In genomic region chr17:43675228-43675627, GRCm38 (mm10) we compare ENCODE assay signal across 12 mouse cellular contexts. TPM values are rescaled to one million over a fixed set of nuclear protein-coding genes. Genes with fewer than 3 reads are reported as not detected.
DNase-seq lines count a peak whose midpoint lies in the region; ATAC-seq lines count a peak whose summit lies in the region.
"Had no signal": no experiment of that assay in that cellular context is flagged by ENCODE, and none has a peak within 500 bp of the region (broad histone marks: within the 10 kb centered on the region; RNA-seq: fewer than 3 reads in every experiment).

No protein-coding gene starts in this region.

- no peak overlapping the region for H3K9ac ChIP-seq in kidney, embryonic 14.5 days (ENCODE audit: low read depth, low read length)
- H3K9ac ChIP-seq in heart, embryonic 14.5 days (ENCODE audit: low read length) = no peak overlapping the region
- H3K9ac ChIP-seq in lung, embryonic 15.5 days = no peak overlapping the region
- H3K9ac ChIP-seq: liver, embryonic 13.5 days had no signal

- no peak for ATAC-seq in kidney, embryonic 14.5 days (ENCODE audit: low FRiP score, low TSS enrichment)
- ATAC-seq in heart, embryonic 14.5 days (ENCODE audit: insufficient number of reproducible peaks, insufficient read depth, low FRiP score, low read depth) = peak; percentile 47; the same call in 1 of the 2 replicates
- ATAC-seq in lung, embryonic 15.5 days (ENCODE audit: borderline replicate concordance, extremely low read depth, low FRiP score, low TSS enrichment) = peak; percentile 68; the same call in 1 of the 2 replicates

- no peaks in the 10 kb centered on the region for H3K36me3 ChIP-seq in kidney, embryonic 14.5 days (ENCODE audit: control insufficient read depth, insufficient read depth, low read length)
- H3K36me3 ChIP-seq in heart, embryonic 14.5 days (ENCODE audit: control insufficient read depth, insufficient read depth, low read length) = peaks cover 17% of the 10 kb centered on the region
- no peaks in the 10 kb centered on the region for H3K36me3 ChIP-seq in lung, embryonic 15.5 days
- H3K36me3 ChIP-seq: liver, embryonic 13.5 days had no signal

- WGBS in kidney, embryonic 14.5 days = 76% methylated on average over 1 of the region's 1 CpGs
- WGBS in heart, embryonic 14.5 days = 45% methylated on average over 1 of the region's 1 CpGs
- 0% methylated on average over 1 of the region's 1 CpGs for WGBS in lung, embryonic 15.5 days

- no peaks in the 10 kb centered on the region for H3K9me3 ChIP-seq in kidney, embryonic 14.5 days (ENCODE audit: control insufficient read depth, low read length)
- H3K9me3 ChIP-seq in heart, embryonic 14.5 days (ENCODE audit: control insufficient read depth, low read length) = no peaks in the 10 kb centered on the region
- no peaks in the 10 kb centered on the region for H3K9me3 ChIP-seq in lung, embryonic 15.5 days
- H3K9me3 ChIP-seq: liver, embryonic 13.5 days had no signal

- DNase-seq in kidney, adult 8-10 months = peak; percentile 24
- peak; percentile 76 for DNase-seq in NIH3T3 (ENCODE audit: low read depth)
- DNase-seq in cerebellum, postnatal 36 days = no peak
- DNase-seq in left cerebral cortex, adult 9 months (ENCODE audit: low spot score in 2 of 2) = no peak
- no peak for DNase-seq in gastrocnemius, postnatal 4 days (ENCODE audit: low spot score in 2 of 2)
- DNase-seq: liver, embryonic 13.5 days; right cerebral cortex, postnatal 4 days; thymus, postnatal 36 days had no signal

- no peak overlapping the region for H3K4me3 ChIP-seq in kidney, embryonic 14.5 days (ENCODE audit: low read length)
- H3K4me3 ChIP-seq in heart, embryonic 14.5 days (ENCODE audit: control insufficient read depth in 1 of 2, insufficient read depth in 1 of 2, low read depth in 1 of 2, low read length in 2 of 2) = no peak overlapping the region
- H3K4me3 ChIP-seq in lung, embryonic 15.5 days = no peak overlapping the region
- H3K4me3 ChIP-seq: liver, embryonic 13.5 days had no signal

- no peaks in the 10 kb centered on the region; the same call in 1 of the 2 replicates for H3K4me1 ChIP-seq in kidney, embryonic 14.5 days (ENCODE audit: control insufficient read depth, insufficient read depth, low read length)
- peaks cover 3 to 11% of the 10 kb centered on the region in 2 experiments for H3K4me1 ChIP-seq in heart, embryonic 14.5 days (ENCODE audit: control insufficient read depth in 2 of 2, insufficient read depth in 2 of 2, low read length in 2 of 2)
- peaks cover 12% of the 10 kb centered on the region for H3K4me1 ChIP-seq in lung, embryonic 15.5 days
- H3K4me1 ChIP-seq: liver, embryonic 13.5 days had no signal

- H3K4me2 ChIP-seq in kidney, embryonic 14.5 days (replicated peaks; ENCODE audit: low read depth, low read length) = no peak overlapping the region
- H3K4me2 ChIP-seq in heart, embryonic 14.5 days (ENCODE audit: low read length) = no peak overlapping the region
- no peak overlapping the region for H3K4me2 ChIP-seq in lung, embryonic 15.5 days
- H3K4me2 ChIP-seq: liver, embryonic 13.5 days had no signal

- no peaks in the 10 kb centered on the region for H3K27me3 ChIP-seq in kidney, embryonic 14.5 days (ENCODE audit: control insufficient read depth, insufficient read depth, low read length)
- no peaks in the 10 kb centered on the region for H3K27me3 ChIP-seq in heart, embryonic 14.5 days (ENCODE audit: control insufficient read depth, insufficient read depth, low read length)
- no peaks in the 10 kb centered on the region for H3K27me3 ChIP-seq in lung, embryonic 15.5 days
- H3K27me3 ChIP-seq: liver, embryonic 13.5 days had no signal

- H3K27ac ChIP-seq in kidney, embryonic 14.5 days (ENCODE audit: low read depth, low read length) = no peak overlapping the region
- peak overlapping the region in 1 of 2 experiments; percentile 50; a peak in 1 of 4 replicates for H3K27ac ChIP-seq in heart, embryonic 14.5 days (replicated peaks in 1 of 2; ENCODE audit: control insufficient read depth in 1 of 2, insufficient read depth in 1 of 2, low read depth in 2 of 2, low read length in 2 of 2)
- no peak overlapping the region for H3K27ac ChIP-seq in lung, embryonic 15.5 days
- H3K27ac ChIP-seq: liver, embryonic 13.5 days had no signal

RNA-seq across cellular contexts. Expression of gene Cyp39a1, which starts 8.0 kb away (rescaled TPM):
- polyA plus RNA-seq in kidney, embryonic 14.5 days (2014; fragmentation: Nextera tagmentation; extraction: Ambion mirVana) = 11.8 and 20.3 TPM in 2 replicates
- 48.7 and 51.5 TPM in 2 replicates for polyA plus RNA-seq in heart, embryonic 14.5 days (2014; fragmentation: Nextera tagmentation; extraction: Ambion mirVana)
- 39.2 and 43.2 TPM in 2 replicates for polyA plus RNA-seq in lung, embryonic 15.5 days (2015; fragmentation: Nextera tagmentation; extraction: Ambion mirVana)
- total RNA-seq in gastrocnemius, postnatal 4 days (2021) = 1 to 10 TPM; 8.0 to 8.4 TPM

RNA-seq across cellular contexts. Expression of gene Slc25a27, which starts 8.2 kb away (rescaled TPM):
- polyA plus RNA-seq in kidney, embryonic 14.5 days (2014; fragmentation: Nextera tagmentation; extraction: Ambion mirVana) = 12.6 and 12.7 TPM in 2 replicates
- polyA plus RNA-seq in heart, embryonic 14.5 days (2014; fragmentation: Nextera tagmentation; extraction: Ambion mirVana) = 14.2 and 15.7 TPM in 2 replicates
- 17.9 and 21.5 TPM in 2 replicates for polyA plus RNA-seq in lung, embryonic 15.5 days (2015; fragmentation: Nextera tagmentation; extraction: Ambion mirVana)
- 1 to 10 TPM; 4.1 to 6.7 TPM for total RNA-seq in gastrocnemius, postnatal 4 days (2021)

RNA-seq across cellular contexts. Expression of gene Tdrd6, which starts 45.1 kb away (rescaled TPM):
- 0.06 TPM in 1 of 2 replicates, not detected in the other for polyA plus RNA-seq in kidney, embryonic 14.5 days (2014; fragmentation: Nextera tagmentation; extraction: Ambion mirVana)
- 0.04 TPM in 1 of 2 replicates, not detected in the other for polyA plus RNA-seq in heart, embryonic 14.5 days (2014; fragmentation: Nextera tagmentation; extraction: Ambion mirVana)
- not detected in 2 replicates for polyA plus RNA-seq in lung, embryonic 15.5 days (2015; fragmentation: Nextera tagmentation; extraction: Ambion mirVana)
- under 1 TPM; 0.10 to 0.34 TPM for total RNA-seq in gastrocnemius, postnatal 4 days (2021)
- total RNA-seq: adrenal gland, postnatal 36 days had no signal

Comparison
In these comparisons a context has a peak if more than half of its experiments do, and no peak if none do; other contexts are left out.
1. DNase-seq: peak in kidney, adult 8-10 months (2 of 2) and NIH3T3 (single experiment); none in cerebellum, postnatal 36 days (0 of 2), left cerebral cortex, adult 9 months (0 of 2) and gastrocnemius, postnatal 4 days (0 of 2).